Mouse (Mus musculus) induced T-regulatory cell, adult 2 months (primary cell): ENCODE data around the gene Trp53i11.

Source experiments
- DNase-seq: peaks from one replicate; pipeline ENCODE4 v3.0.0-alpha.2; 2012; ENCODE audit warnings: low read depth

Trp53i11 gene

DNA sequence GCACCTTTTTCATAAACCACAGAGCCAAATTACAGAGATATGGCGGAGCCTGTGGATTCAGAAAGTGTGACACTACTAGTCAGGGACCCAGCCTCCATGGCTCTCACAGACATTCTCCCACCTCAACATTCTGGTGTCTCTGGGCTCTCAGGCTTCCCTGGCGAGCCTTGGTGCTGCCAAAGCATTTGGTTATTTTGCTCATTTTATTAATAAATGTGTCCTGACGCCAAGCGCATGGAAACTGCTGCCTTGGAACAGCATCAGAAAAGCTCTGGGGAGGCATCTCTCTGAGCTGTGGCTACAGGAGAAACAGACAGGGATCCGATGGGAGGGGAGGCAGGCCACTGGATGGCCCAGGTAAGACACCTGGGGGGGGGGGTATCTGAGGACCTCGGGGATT lies 15.4 kb upstream of the Trp53i11 start:
- DNase-seq, result no peak

DNA sequence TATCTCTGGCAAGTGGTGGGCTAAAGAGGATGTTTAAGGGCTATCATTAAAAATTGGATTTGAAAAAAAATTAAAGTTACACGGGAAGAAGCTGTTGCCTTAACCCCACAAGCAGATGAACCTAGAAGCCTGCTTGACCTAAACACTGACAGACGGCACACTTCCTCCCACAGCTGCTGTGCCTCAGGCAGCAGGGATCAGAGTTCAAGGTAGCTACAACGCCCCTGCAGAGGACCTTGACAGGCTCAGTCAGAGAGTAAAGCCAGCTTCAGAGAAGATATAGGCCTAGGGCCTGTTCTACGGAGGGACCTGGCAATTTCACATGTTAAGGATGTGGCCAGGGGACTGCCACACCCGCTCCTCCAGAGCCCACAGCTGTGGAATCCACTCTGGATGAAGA lies 14.9 kb upstream of the Trp53i11 start:
- DNase-seq, result no peak

DNA sequence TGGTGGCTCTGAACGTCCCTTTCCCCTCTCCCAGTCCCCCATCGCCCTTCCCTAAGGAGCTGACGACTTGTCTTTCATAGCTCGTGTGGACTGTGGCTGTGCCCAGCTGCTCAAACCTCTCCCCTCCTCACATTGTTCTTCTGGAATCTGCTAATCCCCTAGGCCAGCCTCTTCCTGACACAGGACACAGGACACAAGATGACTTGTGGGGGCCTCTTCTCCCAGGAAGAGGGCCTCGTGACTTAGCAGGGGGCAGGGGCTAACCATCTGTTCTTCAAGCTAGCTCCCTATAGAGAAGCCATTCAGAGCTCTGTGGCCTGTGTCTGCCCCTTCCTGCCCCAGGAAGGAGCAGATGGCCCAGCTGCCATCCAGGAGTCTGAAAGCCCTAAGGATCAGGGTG lies 13.2 kb upstream of the Trp53i11 start:
- DNase-seq, result no peak

DNA sequence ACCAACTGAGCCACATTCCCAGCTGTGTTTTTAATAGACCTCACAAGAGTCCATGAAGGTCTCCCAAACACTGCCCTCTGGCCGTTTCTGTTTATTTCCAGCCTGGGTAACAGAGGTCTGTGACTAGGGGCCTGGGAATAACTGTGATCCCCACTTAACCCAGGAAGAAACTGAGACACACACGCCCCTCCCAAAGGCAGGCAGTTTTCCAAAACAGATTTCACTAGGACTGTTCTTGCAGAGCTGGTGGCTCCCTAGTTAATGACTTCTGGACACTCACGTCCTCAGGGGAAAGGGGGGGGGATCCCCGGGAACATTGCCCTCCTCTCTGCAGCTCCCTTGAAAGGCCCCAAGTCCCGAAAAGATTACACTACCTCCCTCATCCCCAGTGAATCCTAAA lies 12.1 kb upstream of the Trp53i11 start:
- DNase-seq, result no peak

DNA sequence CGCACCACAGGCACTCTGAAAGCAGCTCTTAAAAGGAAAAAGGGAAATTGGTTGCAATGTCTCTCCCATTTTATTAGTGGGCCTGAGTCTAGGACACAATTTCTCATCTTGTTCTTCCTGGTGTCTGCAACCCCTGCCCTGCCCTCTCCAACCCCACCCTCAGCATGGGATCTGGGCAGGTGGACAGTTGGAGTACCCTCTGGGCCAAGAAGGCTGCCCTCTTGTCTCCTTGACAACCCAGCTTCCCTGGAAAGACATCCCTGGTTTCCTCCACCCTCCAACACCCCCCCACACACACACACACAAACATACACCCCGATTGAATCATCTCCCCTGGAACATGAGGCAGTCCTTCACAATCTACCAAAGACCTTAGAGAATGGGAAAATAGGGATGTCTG lies 11.6 kb upstream of the Trp53i11 start:
- no peak for DNase-seq

DNA sequence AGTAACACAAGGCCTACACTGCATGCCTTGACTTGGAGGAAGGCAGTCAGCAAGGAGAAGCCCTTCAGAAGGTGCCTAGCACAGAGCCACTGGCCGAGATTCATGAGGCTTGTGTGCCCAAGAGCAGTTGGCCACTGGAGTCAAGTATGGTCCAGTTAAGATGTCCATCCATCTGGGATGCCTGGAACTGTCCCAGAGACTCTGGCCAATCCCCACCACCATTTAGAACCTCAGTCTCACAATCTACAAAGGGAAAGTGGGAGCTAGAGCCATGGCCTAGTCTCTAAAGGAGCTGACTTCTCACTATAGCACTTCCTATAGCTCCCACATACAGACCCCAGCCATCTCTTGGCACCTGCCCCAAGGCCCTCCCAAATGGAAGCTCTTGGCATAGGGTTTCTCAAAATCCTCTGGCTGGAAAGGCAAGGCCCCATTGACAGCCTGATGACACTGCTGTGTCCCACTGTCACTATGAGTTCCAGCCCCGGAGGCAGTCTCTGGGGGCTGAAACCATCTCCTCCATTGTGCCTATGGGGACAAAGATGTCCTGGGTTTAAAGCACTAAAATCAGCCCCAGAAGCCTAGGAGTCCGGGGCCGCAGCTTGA lies 11.1 kb upstream of the Trp53i11 start:
- DNase-seq, result no peak

DNA sequence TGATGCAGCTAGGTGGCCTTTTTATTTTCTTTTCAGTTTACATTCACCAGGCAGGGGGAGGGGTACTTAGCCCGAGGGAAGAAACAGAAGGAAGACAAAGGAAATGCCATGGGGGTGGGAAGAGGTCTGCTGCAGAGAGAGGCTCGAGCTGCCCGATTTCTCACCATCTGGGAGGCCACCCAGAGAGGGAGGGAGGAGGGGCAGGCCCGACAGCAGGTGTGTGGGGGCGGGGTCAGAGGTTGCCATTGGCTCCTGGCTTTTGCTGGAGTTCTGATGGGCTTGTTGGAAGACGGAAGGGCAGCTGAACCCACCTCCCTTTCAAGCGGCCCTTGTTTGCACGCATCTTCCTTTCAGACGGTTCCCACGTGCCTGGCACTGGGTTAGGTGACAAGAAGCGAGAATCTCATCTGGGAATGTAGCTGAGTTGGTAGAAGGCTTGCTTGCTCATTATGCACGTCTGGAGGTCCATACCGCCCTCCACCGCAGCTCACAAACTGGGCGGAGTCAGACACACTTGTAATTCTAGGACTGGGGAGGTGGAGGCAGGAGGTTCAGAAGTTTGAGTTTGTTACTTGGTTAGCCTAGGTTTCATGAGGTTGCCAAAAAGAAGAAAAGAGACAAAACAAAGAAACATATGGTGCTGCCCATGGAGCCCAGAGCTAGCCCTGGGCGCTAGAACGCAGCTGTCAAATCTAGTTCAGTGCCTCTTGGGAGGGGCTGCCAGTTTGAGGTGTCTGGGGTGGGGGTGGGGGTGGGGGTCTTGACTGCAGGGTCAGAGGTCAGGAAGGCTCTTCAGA lies 10.3 kb upstream of the Trp53i11 start:
- DNase-seq, result peak; percentile 67

DNA sequence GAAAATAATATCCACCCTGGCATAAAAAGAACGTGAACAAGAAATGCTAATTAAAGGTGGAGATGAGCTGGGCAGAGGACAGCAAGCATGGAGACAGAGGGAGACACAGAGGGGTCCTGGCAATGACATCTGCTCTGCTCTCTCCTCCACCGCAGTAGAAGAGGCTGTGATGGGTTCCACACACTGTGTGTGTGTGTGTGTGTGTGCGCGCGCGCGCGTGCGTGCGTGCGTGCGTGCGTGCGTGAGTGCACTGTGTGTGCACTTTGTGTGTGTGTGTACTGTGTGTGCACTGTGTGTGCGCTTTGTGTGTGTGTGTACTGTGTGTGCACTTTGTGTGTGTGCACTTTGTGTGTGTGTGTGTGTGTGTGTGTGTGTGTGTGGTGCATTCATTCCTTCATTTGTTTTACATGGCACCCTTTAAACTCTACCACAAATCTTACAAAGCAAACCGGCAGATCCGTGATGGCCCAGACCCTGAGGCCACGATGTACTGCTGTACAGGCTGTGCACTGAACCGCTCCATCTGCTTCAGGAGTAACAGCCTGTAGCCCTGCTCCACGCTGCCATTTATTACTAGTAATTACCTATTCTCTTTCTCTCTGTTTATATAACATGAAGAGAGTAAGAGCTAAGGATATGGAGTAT lies 9.6 kb upstream of the Trp53i11 start:
- no peak for DNase-seq

DNA sequence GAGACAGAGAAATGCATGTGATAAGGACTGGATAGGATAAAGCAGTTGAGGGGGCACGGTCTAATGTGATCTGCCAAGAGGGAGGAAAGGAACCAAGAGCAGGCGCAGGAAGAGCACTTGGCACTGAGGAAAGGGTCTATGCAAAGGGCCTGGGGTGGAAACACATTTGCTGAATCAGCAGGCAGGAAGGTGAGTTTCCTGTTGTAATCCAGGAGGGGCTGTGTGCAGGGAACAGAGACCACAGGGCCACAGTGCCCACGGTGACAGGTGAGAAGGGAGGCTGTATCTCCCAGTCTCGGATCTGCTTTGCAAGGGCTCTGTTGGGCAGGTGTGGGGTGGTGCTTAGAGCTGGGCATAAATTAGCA lies 9.1 kb upstream of the Trp53i11 start:
- DNase-seq, result no peak

DNA sequence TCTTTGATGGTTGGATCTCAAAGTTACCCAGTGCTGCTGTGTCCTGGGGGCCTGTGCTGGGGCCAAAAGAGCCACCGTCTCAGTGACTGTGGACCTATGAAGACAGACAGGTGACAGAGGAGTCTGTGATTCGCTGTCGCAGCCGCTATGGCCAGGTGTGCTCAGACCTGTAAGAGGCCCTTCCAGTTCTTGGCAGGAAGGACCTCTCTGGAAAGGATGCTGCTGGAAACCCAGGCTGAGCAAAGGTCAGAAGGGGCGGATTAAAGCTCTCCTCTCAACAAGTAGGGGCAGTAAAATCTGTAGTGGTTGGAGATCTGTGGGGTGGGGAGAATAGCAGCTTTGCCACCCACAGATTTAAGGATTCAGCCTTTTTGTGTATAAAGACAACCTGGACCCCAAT lies 7.7 kb upstream of the Trp53i11 start:
- no peak for DNase-seq

DNA sequence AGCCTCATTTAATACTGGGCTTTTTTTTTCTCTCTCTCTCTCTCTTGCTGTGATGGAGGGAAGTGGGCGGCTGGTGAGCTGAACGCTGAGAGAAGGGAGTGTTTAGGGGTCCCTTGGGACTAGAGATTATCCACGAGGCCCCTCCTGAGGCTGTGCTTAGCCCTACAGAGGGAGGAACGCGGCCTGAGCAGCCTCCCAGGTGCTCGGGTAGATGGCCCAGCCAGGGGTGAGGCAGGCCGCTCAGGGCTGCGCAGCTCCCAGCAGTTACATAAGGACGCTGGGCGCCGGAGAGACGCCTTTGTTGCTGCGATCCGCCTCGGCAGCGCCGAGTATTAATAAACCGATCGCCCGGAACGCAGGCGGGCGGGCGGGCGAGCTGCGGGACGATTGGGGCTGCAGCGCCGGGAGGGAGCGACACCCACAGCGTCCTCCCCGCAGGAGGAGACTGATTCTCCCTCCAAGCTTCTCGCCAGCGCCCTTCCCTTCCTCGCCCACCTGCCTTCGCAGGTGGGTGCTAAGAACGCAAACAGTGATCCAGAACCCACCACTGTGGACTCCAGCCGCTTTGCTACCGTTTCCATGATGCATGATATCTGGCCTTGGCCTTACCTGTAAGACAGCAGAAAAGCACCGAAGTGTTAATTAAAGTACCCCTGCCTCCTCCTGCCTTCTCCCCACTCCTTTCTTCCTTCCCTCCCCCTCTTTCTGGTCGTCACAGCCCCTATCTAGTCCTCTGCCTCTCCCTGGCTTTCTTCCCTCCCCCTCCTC lies 7.1 kb upstream of the Trp53i11 start:
- peak; percentile 35 for DNase-seq

DNA sequence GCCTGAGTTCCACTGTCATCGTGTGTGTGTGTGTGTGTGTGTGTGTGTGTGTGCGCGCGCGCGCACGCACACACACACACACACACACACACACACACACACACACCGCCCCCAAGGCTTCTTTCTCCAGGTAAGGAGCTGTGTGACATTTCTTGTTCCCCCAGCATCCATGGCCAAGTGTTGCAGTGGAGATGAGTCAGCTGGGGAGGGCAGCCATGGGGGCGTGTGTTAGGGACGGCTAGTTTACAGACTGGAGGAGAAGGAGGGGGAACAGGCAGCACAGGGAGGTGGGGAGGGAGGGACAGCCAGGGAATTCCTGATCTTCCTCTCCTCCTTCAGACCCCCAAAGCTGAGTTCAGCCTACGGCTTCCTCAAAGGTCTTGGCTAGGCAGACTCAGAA lies 4.5 kb upstream of the Trp53i11 start:
- no peak for DNase-seq

DNA sequence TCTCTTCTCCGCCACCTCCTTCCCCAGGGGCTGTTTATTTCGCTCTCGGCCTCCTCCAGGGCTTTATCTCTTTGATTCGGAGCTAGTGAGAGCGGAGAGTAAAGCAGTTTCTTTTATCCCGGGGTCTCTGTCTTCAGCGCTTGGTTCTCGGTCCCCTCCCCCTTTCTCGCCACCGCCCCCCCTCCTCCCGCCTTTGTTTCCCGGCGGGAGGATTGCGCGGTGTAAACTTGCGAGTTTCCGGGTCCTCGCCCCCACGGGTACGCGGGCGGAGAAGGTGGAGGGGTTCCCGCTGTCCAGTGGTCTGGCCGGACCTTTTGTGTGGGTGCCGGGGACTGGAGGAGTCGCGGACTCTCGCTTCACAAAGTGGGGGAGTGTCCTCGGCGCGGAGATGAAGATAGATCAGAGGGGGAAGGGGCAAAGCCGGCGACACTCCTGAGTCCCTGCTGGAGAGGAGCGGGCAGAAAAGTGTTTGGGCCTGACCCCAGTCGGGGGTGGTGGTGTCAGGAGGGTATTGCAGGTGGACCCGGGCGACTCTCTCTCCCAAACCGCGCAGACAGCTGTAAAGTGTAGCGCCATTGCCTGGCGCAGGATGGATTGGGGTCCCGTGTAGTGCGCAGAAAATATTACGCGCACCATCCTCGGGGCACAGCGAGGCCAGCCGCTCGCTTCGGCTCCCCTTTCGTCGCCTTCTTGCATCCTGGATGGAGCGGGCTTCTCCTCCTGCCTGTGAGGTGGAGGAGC lies 842 bp downstream of the Trp53i11 start:
- peak; percentile 62 for DNase-seq

DNA sequence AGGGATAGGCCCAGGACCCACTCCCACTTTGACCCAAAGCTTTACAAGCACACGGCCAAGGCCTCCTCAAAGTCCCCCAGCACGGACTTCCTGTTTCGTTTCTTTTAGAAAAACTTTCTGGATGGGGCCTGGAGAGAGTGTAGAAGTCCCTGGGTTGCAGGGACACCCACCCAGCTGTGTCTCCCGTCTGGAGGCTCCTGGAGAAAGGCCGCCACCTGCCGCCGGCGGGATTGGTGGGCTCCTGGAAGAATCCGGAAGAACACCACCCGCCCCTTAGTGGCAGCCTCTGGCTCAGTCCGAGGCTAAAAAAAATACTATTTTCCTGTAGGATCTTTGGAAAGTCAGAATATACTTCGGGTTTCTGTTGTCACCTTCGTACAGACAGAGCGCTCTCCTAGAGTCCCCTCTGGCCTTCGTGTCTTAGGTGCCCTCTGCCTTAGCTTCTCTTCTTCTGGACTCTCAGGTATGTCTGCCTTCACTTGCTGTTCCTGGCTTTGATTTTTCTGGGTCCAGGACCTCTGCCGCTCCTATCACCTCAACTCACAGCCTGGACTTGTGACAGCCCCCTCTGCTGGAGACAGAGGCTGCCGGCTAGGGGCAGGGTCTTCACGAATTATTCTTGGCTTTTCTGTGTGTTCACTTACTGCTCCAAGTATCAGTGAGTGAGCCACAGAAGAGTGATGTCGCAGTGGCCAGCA lies 1.6 kb downstream of the Trp53i11 start:
- peak; percentile 75 for DNase-seq

DNA sequence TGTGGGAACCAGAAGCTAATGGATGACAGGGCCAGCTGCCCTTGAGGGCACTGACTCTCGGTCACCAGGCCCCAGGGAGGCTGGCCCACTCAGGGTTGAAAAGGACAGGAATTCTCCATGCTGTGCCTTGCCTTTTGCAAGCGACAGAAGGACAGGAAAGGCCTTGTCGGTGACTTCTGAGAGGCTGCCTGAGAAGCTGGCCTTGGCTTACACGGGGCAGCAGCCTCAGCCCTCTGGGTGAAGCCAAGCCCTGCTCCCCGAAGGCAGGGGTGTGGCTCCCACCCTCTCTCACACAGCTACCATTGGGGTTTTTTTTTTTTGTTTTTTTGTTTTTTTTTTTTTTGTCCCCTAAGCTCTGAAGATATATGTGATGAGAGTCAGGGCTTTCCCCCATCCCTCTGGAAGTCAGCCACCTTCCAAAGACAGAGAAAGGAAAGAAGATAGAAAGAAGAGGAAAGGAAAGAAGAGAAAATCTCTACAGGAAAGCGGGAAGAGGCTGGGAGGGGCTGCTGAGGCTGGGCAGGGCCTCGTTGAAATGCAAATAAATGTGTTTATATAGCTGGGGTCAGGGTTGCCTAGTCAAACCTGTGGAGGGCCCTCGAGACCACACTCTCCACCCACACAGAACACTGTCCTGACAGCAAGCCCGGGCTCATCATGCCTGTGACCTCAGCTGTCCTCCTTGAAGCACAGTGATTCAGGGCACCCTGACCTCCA lies 3.6 kb downstream of the Trp53i11 start:
- peak; percentile 67 for DNase-seq

DNA sequence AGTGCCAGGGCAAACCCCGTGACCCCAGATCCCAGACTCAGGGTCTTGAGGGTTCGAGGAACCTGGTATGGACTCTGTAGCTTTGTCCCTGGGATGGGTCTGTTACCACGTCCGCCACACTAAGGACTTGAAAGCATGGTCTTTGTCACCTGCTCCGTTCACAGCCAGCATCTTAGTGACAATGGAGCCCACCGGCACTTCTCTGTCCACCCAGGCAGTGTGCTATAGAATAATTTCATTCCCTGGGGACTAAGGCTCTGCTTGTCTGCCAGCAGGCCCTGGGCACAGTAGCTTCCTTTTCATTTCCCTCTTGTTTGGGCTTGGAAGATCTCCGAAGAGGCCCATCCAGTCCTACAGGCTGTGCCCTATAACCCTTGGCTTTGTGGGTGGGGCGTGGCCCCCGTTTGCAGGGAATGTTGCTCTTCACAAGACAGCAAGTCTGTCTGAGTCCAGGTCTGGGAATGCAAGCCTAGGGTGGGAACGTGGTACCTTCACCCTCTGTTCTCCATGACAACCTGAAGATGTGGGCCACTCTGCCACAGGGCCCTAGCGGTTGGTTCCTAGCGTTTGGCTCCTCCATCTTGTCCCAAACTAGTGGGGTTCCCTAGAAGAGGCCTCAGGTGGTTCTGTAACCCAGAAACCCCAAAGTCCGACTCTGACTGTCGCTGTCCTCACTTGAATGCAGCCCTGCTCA lies 4.3 kb downstream of the Trp53i11 start:
- DNase-seq, result no peak

DNA sequence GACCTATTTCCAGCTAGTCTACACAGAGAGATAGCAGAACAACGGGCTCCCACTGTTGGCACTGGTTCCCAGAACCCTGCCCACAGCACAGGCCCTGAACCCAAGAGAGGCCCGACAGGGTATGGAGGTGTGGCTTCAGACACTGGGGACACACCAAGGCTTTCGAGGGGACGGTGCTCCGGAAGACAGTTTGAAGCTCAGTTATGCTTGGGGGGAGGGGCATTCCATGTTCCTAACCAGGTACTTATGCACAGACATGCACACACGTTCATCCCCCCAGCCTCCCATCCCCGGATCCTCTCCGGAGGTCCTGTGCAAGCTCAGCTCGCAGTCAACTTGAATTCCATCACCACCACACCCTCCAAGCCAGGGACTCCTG lies 4.8 kb downstream of the Trp53i11 start:
- DNase-seq, result peak; percentile 80

DNA sequence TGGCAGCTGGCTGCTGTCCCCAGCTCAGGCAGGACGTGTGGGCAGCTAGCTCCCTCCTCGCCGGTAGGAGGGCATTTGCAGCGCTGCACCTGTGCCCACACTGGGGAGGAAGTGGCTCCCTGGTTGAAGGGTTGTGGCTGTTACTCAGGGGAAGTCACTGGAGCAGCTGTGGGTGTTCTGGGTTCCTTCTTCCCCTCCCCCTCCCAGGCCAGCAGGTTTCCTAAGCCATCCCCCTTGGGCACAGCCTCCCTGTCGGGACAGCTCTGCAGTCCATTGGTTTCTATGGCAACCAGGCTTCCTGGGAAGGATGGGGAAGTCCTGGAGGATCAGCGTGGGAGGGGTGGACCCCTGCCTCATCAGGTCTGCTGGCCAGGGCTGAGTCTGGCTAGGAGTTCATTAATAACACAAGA lies 5.3 kb downstream of the Trp53i11 start:
- peak; percentile 88 for DNase-seq

DNA sequence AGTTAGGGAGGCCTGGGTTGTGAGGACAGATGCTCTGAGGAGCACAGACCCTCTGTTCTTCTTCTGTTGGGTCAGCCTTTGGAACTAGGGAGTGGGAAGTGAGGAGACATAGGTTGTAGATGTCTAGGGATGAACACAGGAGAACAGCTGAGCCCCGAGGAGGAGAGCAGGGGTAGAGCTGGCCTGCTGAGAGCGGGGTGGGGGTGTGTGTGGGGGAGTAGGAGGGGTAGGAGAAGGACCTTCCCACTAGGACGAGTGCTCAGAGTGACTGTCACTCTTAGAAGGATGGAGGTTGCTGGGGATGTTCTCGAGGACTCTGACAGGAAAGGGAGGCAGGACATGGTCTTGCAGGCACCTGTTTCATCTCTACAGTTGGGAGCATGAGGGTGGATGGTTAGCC lies 6.5 kb downstream of the Trp53i11 start:
- peak; percentile 40 for DNase-seq

DNA sequence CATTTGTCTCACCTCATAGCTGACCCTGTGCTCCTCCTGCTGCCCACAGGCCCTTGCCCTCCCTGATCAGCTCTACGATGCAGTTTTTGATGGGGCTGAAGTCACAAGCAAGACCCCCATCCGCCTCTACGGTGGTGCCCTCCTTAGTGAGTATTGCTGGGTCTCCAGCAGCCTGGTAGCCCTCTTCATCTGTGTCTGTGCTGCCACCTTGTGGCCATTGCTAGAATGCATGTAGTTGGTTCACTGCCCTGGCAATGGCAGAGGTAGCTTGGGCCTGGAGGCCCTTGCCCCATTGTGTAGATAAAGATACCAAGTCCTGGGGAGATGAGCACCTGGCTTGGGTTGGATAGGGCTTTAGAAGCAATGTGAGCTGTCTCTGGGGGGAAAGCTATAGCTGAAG lies 11.5 kb downstream of the Trp53i11 start:
- DNase-seq, result peak; percentile 95
